In the genomic region with DNA sequence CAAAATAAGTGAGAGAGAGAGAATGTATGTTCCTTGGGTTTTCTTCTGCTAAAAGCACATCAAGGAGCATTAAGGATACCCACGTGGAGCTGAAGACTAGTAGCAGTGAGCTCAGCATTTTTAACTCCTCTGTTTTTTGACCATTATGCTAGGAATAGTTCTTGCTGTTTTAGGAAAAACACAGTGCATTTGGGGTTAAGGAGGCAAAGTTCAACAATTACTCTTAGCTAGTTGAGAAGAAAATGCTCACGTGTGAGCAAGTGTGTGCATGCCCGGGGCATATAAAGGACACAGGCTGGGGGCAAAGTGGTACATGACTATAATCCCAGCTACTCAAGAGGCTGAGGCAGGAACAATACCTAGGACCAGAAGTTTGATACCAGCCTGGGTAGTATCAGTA, we compare ENCODE assay signal across 18 mouse cellular contexts. TPM values are rescaled to one million over a fixed set of nuclear protein-coding genes. Genes with fewer than 3 reads are reported as not detected.
DNase-seq lines count a peak whose midpoint lies in the region; ATAC-seq and TF ChIP-seq lines count a peak whose summit lies in the region.
"Had no signal": no experiment of that assay in that cellular context is flagged by ENCODE, and none has a peak within 500 bp of the region (broad histone marks: within the 10 kb centered on the region; RNA-seq: fewer than 3 reads in every experiment).

No protein-coding gene starts in this region.

- H3K4me2 ChIP-seq in kidney, embryonic 16.5 days (replicated peaks; ENCODE audit: low read depth, low read length), result no peak overlapping the region
- H3K4me2 ChIP-seq: embryonic facial prominence, embryonic 12.5 days; forebrain, embryonic 13.5 days; forebrain, embryonic 15.5 days had no signal

- peaks cover 3% of the 10 kb centered on the region for H3K36me3 ChIP-seq in kidney, adult 2 months (ENCODE audit: control insufficient read depth, insufficient read depth, low read length)
- peaks cover 56% of the 10 kb centered on the region for H3K36me3 ChIP-seq in kidney, embryonic 16.5 days (ENCODE audit: insufficient read depth, low read length)

- no peak for TF ChIP-seq POLR2A in kidney, adult 2 months (IDR thresholded peaks at IDR 0.05; ENCODE audit: low read depth, low read length)

- no peak overlapping the region for H3K4me3 ChIP-seq in kidney, adult 2 months (ENCODE audit: insufficient read depth, low read depth, low read length)
- H3K4me3 ChIP-seq in kidney, embryonic 16.5 days (ENCODE audit: low read length), result no peak overlapping the region
- H3K4me3 ChIP-seq: embryonic facial prominence, embryonic 10.5 days; embryonic facial prominence, embryonic 12.5 days; forebrain, embryonic 13.5 days; forebrain, embryonic 15.5 days had no signal

- WGBS in kidney, adult 2 months, result 55% methylated on average over 3 of the region's 3 CpGs
- WGBS in kidney, embryonic 16.5 days, result 91% methylated on average over 3 of the region's 3 CpGs

- no peak for TF ChIP-seq CTCF in kidney, adult 2 months (conservative IDR thresholded peaks at IDR 0.05; ENCODE audit: insufficient read depth, insufficient read length, low read depth, low read length)

- peak; percentile 66 for DNase-seq in kidney, adult 2 months
- peak; percentile 62 for DNase-seq in kidney, adult 9 months
- no peak for DNase-seq in kidney, postnatal 14 days
- peak; percentile 18 for DNase-seq in adipocyte (ENCODE audit: low spot score)
- DNase-seq in ovary, adult 18-20 months (ENCODE audit: low spot score), result no peak
- DNase-seq: adrenal gland, adult 8-10 months; adrenal gland, postnatal 14 days; adrenal gland, postnatal 36 days; cerebellum, adult 11-12 months; cerebellum, adult 2 months; cerebellum, adult 9-10 months; cerebellum, postnatal 10 days; cerebellum, postnatal 25 days had no signal

- H3K9ac ChIP-seq in kidney, embryonic 16.5 days (replicated peaks; ENCODE audit: low read length), result no peak overlapping the region
- H3K9ac ChIP-seq: embryonic facial prominence, embryonic 12.5 days; forebrain, embryonic 13.5 days; forebrain, embryonic 15.5 days had no signal

- ATAC-seq in kidney, embryonic 16.5 days (ENCODE audit: low FRiP score, low TSS enrichment), result no peak
- ATAC-seq: forebrain, embryonic 13.5 days; forebrain, embryonic 15.5 days had no signal

- H3K4me1 ChIP-seq in kidney, adult 2 months (ENCODE audit: control insufficient read depth, insufficient read depth, low read length), result peaks cover 8% of the 10 kb centered on the region; the same call in 1 of the 2 replicates
- no peaks in the 10 kb centered on the region for H3K4me1 ChIP-seq in kidney, embryonic 16.5 days (ENCODE audit: insufficient read depth, low read length)
- H3K4me1 ChIP-seq: embryonic facial prominence, embryonic 10.5 days; embryonic facial prominence, embryonic 12.5 days; forebrain, embryonic 13.5 days; forebrain, embryonic 15.5 days had no signal

- H3K27me3 ChIP-seq in kidney, adult 2 months (replicated peaks; ENCODE audit: control insufficient read depth, insufficient read depth, low read length), result no peaks in the 10 kb centered on the region
- no peaks in the 10 kb centered on the region for H3K27me3 ChIP-seq in kidney, embryonic 16.5 days (ENCODE audit: insufficient read depth, low read length)
- H3K27me3 ChIP-seq: embryonic facial prominence, embryonic 12.5 days; forebrain, embryonic 13.5 days; forebrain, embryonic 15.5 days had no signal

- no peaks in the 10 kb centered on the region for H3K9me3 ChIP-seq in kidney, embryonic 16.5 days (ENCODE audit: low read length)
- H3K9me3 ChIP-seq: embryonic facial prominence, embryonic 10.5 days; embryonic facial prominence, embryonic 12.5 days; forebrain, embryonic 13.5 days; forebrain, embryonic 15.5 days had no signal

- H3K27ac ChIP-seq in kidney, adult 2 months (ENCODE audit: insufficient read depth, low read depth, low read length), result peak overlapping the region; percentile 74
- no peak overlapping the region for H3K27ac ChIP-seq in kidney, embryonic 16.5 days (ENCODE audit: low read length)
- H3K27ac ChIP-seq: embryonic facial prominence, embryonic 10.5 days; embryonic facial prominence, embryonic 12.5 days; forebrain, embryonic 13.5 days; forebrain, embryonic 15.5 days had no signal

RNA-seq across cellular contexts. Expression of gene Lman2l, which starts 11.5 kb away (rescaled TPM):
- 26.0 and 28.7 TPM in 2 replicates for polyA plus RNA-seq in kidney, adult 2 months (2012; rRNA removed)
- polyA plus RNA-seq in kidney, embryonic 16.5 days (2015; fragmentation: Nextera tagmentation; extraction: Ambion mirVana), result 54.0 and 61.4 TPM in 2 replicates

RNA-seq across cellular contexts. Expression of gene Cnnm4, which starts 37.8 kb away (rescaled TPM):
- polyA plus RNA-seq in kidney, adult 2 months (2012; rRNA removed), result 14.3 and 15.9 TPM in 2 replicates
- polyA plus RNA-seq in kidney, embryonic 16.5 days (2015; fragmentation: Nextera tagmentation; extraction: Ambion mirVana), result 13.8 and 13.9 TPM in 2 replicates

Comparison
In these comparisons a context has a peak if more than half of its experiments do, and no peak if none do; other contexts are left out.
1. DNase-seq: peak in kidney, adult 2 months (single experiment), kidney, adult 9 months (single experiment) and adipocyte (single experiment); none in kidney, postnatal 14 days (single experiment) and ovary, adult 18-20 months (single experiment).